Mouse (Mus musculus): ENCODE measurements at regions not wholly inside any gene's neighbourhood (a gene's known extent, or its start where the extent isn't known, plus 50 kb on each side); places are given as distances from the start of the nearest gene placed in this dataset.

DNA sequence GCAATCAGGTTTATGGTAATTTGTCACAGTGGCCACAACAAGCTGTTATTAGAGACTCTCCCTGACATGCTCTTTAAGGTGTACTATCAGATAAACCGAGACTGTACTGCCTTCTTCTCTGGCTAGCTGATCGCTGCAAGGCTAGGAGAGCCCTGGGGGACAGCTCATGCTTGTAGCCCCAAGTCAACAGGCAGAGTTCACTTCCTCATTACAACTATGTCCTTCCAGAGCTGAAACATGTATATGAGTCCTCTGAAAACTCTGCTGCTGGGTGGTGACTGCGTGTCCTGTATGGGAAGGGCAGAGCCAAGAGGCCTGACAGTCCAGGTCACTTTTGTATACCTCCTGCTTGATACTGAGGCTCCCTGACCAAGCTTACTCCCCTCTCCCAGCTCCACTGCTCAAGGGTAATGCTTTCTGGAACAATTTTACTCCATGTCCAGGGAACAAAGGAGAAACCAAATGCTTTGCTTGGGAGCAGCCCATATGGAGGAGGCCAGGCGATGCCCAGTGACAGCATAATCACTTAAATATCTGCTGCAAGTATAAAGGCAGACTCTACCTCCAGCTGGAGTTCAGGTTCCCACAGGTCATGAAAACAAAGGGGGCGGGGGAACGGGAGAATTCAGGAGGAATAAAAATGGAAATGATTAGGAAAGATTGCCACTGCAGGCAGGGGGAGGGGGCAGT, 284.3 kb downstream of the Bcl11a start:
- no peak for TF ChIP-seq POLR2A (IDR thresholded peaks at IDR 0.05; ENCODE audit: borderline replicate concordance, extremely low read depth, insufficient read depth, insufficient read length, poor library complexity, severe bottlenecking)
- no peak for TF ChIP-seq CTCF (IDR thresholded peaks at IDR 0.05; ENCODE audit: borderline replicate concordance, extremely low read depth, insufficient read depth, insufficient read length)

Data from brain, embryonic 14.5 days (tissue).